Mouse (Mus musculus): ENCODE measurements around the gene Filip1l. TPM values are rescaled to one million over a fixed set of nuclear protein-coding genes. Genes with fewer than 3 reads are reported as not detected.

Gene Filip1l
- polyA plus RNA-seq, 1 experiment from 2014 or later: 13.0 TPM

DNA sequence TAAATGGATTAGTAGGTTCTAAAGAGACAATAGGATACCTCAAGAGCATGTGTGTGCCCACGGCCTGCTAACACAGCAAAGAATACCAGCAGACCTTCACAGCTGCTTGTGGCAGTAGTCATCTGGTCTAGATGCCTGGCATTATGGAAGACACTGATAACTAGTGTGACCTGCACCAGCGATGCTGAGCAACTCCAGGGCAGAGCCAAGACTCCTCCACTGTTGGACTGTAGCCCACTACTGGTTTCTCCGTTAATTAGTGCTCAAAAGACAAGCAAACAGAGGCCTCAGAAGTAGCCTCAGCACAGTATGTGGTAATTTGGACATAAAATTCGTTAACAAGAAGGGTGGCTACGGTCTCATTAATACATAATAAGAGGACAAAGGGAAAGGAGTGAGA, 199.8 kb downstream of the Filip1l start:
- Histone ChIP-seq H3K27me3 (ENCODE audit: control insufficient read depth, insufficient read depth, low read length) (no peaks in the 10 kb centered on the region), H3K36me3 (ENCODE audit: control insufficient read depth, insufficient read depth, low read length) (no peaks in the 10 kb centered on the region), H3K4me3 (ENCODE audit: low read depth, low read length) (no peak overlapping the region), H3K9me3 (ENCODE audit: control insufficient read depth, low read length) (no peaks in the 10 kb centered on the region), H3K9ac (ENCODE audit: low read length) (no peak overlapping the region), H3K4me1 (ENCODE audit: control insufficient read depth, insufficient read depth, low read length) (no peaks in the 10 kb centered on the region), H3K27ac (ENCODE audit: low read depth, low read length) (no peak overlapping the region), H3K4me2 (ENCODE audit: low read depth) (no peak overlapping the region)
- DNase-seq (ENCODE audit: low spot score): no peak
- ATAC-seq (ENCODE audit: insufficient read depth, low FRiP score, low TSS enrichment): no peak
- WGBS: 88% methylated on average over 5 of the region's 5 CpGs

DNA sequence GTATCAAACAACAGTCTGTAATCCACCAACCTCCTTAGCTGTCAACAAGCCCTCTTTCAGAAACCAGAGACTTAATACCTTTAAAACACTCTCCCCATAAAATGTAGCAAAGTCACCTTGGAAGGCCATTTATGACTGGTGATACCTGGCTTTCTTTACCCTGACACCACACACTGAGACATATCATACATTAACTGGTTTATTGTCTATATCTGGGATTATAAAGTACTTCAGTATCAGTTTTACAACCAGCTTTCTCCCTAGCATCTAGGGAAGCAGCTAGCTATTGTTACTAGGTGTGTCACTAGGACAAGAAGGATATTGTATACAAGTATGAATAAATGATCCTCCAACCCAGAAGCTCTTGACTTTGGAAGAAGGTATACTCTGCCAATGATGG, 200.3 kb downstream of the Filip1l start:
- H3K4me1 ChIP-seq (ENCODE audit: control insufficient read depth, insufficient read depth, low read length): no peaks in the 10 kb centered on the region
- H3K27ac ChIP-seq (ENCODE audit: low read depth, low read length): no peak overlapping the region
- no peak overlapping the region for H3K4me3 ChIP-seq (ENCODE audit: low read depth, low read length)
- ATAC-seq (ENCODE audit: insufficient read depth, low FRiP score, low TSS enrichment): no peak
- no peaks in the 10 kb centered on the region for H3K36me3 ChIP-seq (ENCODE audit: control insufficient read depth, insufficient read depth, low read length)
- H3K27me3 ChIP-seq (ENCODE audit: control insufficient read depth, insufficient read depth, low read length): no peaks in the 10 kb centered on the region
- H3K9me3 ChIP-seq (ENCODE audit: control insufficient read depth, low read length): no peaks in the 10 kb centered on the region
- H3K9ac ChIP-seq (ENCODE audit: low read length): no peak overlapping the region
- no peak overlapping the region for H3K4me2 ChIP-seq (ENCODE audit: low read depth)
- DNase-seq (ENCODE audit: low spot score): no peak

DNA sequence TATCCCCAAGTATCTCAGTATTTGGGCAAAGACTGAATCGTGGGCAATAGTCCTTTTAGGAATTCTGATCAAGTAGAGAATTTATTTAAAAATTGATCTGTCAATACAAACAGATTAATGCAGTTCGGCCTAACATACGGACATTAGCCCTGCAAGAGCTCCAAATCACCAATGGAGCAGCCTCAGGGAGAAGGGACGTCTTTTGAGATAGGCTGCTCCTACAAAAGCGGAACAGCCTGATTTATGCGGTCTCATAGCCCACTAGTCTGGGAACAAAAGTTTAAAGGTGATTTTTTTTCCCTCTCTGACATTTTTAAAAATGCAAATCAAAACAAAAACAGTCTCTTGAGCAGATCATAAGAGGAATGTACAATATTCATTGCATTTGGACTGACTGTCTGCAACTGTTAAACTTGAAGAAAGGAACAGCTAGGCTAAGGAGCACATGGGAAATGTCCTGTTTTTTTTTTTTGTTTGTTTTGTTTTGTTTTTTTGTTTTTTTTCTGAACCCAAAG, 202.1 kb downstream of the Filip1l start:
- H3K4me2 ChIP-seq (ENCODE audit: low read depth): no peak overlapping the region
- H3K9ac ChIP-seq (ENCODE audit: low read length): no peak overlapping the region
- ATAC-seq (ENCODE audit: insufficient read depth, low FRiP score, low TSS enrichment) (no peak), DNase-seq (ENCODE audit: low spot score) (no peak)
- no peaks in the 10 kb centered on the region for H3K36me3 ChIP-seq (ENCODE audit: control insufficient read depth, insufficient read depth, low read length)
- no peaks in the 10 kb centered on the region for H3K27me3 ChIP-seq (ENCODE audit: control insufficient read depth, insufficient read depth, low read length)
- no peaks in the 10 kb centered on the region for H3K9me3 ChIP-seq (ENCODE audit: control insufficient read depth, low read length)
- no peak overlapping the region for H3K4me3 ChIP-seq (ENCODE audit: low read depth, low read length)
- no peaks in the 10 kb centered on the region for H3K4me1 ChIP-seq (ENCODE audit: control insufficient read depth, insufficient read depth, low read length)
- no peak overlapping the region for H3K27ac ChIP-seq (ENCODE audit: low read depth, low read length)
- WGBS: 75% methylated on average over 6 of the region's 6 CpGs

DNA sequence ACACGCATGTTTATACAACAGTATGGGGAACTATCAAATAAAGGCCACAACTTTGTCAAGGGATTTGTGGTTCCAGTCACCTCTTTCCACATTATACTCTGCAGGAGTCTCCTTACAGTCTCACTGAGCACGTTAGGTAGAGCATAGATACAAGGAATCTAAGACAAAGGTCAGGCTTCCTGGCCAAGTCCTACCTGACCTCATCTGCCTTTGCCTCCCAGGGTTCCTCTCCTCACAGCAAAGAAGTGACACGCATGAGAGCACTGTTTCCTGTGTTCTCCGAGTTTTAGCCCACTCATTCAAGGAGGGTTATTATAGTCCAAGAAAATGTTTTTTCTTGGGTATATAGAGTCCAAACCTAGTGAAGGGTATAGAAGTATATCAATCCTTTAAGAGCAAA, 202.8 kb downstream of the Filip1l start:
- ATAC-seq (ENCODE audit: insufficient read depth, low FRiP score, low TSS enrichment) (no peak), DNase-seq (ENCODE audit: low spot score) (no peak)
- no peaks in the 10 kb centered on the region for H3K27me3 ChIP-seq (ENCODE audit: control insufficient read depth, insufficient read depth, low read length)
- H3K9ac ChIP-seq (ENCODE audit: low read length): no peak overlapping the region
- H3K4me3 ChIP-seq (ENCODE audit: low read depth, low read length): no peak overlapping the region
- no peaks in the 10 kb centered on the region for H3K36me3 ChIP-seq (ENCODE audit: control insufficient read depth, insufficient read depth, low read length)
- 71% methylated on average over 4 of the region's 4 CpGs for WGBS
- no peak overlapping the region for H3K27ac ChIP-seq (ENCODE audit: low read depth, low read length)
- no peak overlapping the region for H3K4me2 ChIP-seq (ENCODE audit: low read depth)
- H3K9me3 ChIP-seq (ENCODE audit: control insufficient read depth, low read length): no peaks in the 10 kb centered on the region
- no peaks in the 10 kb centered on the region for H3K4me1 ChIP-seq (ENCODE audit: control insufficient read depth, insufficient read depth, low read length)

DNA sequence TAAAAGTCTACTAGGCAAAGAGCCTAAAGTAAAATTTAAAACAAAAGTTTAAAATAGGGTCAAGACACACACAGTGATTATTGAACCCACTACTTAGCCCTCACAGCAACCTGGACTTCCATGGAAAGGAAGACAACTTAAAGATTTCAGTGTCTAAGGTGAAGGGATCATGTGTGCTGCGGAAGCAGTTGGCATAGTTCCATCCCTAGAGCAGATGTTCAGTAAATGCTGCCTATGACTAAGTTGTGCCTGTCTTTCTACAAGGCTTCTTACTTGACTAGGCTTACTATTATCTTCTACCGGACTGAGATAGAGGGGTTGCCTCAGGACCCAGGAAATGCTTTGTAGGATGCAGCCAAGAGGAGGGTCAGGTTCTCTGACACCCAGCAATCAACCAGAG, 203.4 kb downstream of the Filip1l start:
- no peak overlapping the region for H3K4me3 ChIP-seq (ENCODE audit: low read depth, low read length)
- 93% methylated on average over 2 of the region's 2 CpGs for WGBS
- no peaks in the 10 kb centered on the region for H3K27me3 ChIP-seq (ENCODE audit: control insufficient read depth, insufficient read depth, low read length)
- ATAC-seq (ENCODE audit: insufficient read depth, low FRiP score, low TSS enrichment): no peak
- H3K36me3 ChIP-seq (ENCODE audit: control insufficient read depth, insufficient read depth, low read length): no peaks in the 10 kb centered on the region
- no peak overlapping the region for H3K9ac ChIP-seq (ENCODE audit: low read length)
- DNase-seq (ENCODE audit: low spot score): no peak
- H3K4me1 ChIP-seq (ENCODE audit: control insufficient read depth, insufficient read depth, low read length): no peaks in the 10 kb centered on the region
- no peaks in the 10 kb centered on the region for H3K9me3 ChIP-seq (ENCODE audit: control insufficient read depth, low read length)
- no peak overlapping the region for H3K4me2 ChIP-seq (ENCODE audit: low read depth)
- H3K27ac ChIP-seq (ENCODE audit: low read depth, low read length): no peak overlapping the region

DNA sequence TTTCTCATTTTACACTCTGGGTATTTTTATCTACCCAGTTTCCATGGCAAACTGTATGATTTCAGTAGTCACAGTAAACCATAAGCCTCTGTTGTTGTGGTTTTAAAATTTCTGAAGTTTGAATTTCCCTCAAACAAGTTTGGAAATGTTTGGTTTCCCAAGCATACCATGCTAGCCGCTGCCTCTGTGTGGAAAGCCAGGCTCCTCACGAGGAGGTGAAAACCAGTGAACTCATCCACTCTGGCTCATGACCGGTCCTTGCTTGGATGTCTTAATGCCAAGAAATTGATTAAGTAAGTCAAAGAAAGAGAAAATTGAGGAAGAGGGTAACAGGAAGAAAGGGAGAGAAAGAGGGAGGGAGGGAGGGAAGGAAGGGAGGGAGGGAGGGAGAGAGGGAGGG, 205.4 kb downstream of the Filip1l start:
- WGBS: 93% methylated on average over 3 of the region's 3 CpGs
- ATAC-seq (ENCODE audit: insufficient read depth, low FRiP score, low TSS enrichment): no peak
- no peaks in the 10 kb centered on the region for H3K27me3 ChIP-seq (ENCODE audit: control insufficient read depth, insufficient read depth, low read length)
- H3K27ac ChIP-seq (ENCODE audit: low read depth, low read length): no peak overlapping the region
- no peaks in the 10 kb centered on the region for H3K36me3 ChIP-seq (ENCODE audit: control insufficient read depth, insufficient read depth, low read length)
- no peak overlapping the region for H3K9ac ChIP-seq (ENCODE audit: low read length)
- no peaks in the 10 kb centered on the region for H3K9me3 ChIP-seq (ENCODE audit: control insufficient read depth, low read length)
- no peaks in the 10 kb centered on the region for H3K4me1 ChIP-seq (ENCODE audit: control insufficient read depth, insufficient read depth, low read length)
- H3K4me2 ChIP-seq (ENCODE audit: low read depth): no peak overlapping the region
- no peak overlapping the region for H3K4me3 ChIP-seq (ENCODE audit: low read depth, low read length)
- no peak for DNase-seq (ENCODE audit: low spot score)

DNA sequence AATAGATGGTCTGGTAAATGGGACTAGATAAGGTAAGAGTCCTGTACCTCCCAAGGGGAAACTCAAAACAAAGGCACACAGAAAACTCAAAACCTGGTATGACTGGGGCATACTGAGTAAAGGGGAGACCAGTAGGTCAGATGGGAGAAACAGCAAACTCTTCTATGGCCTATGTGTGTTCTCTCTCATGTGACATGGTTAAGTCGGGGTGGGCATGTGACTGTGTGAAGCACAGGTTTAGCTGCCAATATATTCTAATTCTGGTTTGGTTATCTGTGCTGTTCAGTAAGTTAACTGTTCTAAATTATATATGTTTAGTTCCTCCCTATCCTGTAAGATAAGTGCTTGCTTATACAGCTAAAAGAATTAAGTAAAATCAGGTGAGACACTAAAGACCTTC, 207.3 kb downstream of the Filip1l start:
- Histone ChIP-seq H3K9ac (ENCODE audit: low read length) (no peak overlapping the region), H3K27ac (ENCODE audit: low read depth, low read length) (no peak overlapping the region), H3K4me2 (ENCODE audit: low read depth) (no peak overlapping the region), H3K9me3 (ENCODE audit: control insufficient read depth, low read length) (no peaks in the 10 kb centered on the region), H3K27me3 (ENCODE audit: control insufficient read depth, insufficient read depth, low read length) (no peaks in the 10 kb centered on the region), H3K4me3 (ENCODE audit: low read depth, low read length) (no peak overlapping the region), H3K36me3 (ENCODE audit: control insufficient read depth, insufficient read depth, low read length) (no peaks in the 10 kb centered on the region), H3K4me1 (ENCODE audit: control insufficient read depth, insufficient read depth, low read length) (no peaks in the 10 kb centered on the region)
- 96% methylated on average over 1 of the region's 1 CpGs for WGBS
- ATAC-seq (ENCODE audit: insufficient read depth, low FRiP score, low TSS enrichment): no peak
- no peak for DNase-seq (ENCODE audit: low spot score)

DNA sequence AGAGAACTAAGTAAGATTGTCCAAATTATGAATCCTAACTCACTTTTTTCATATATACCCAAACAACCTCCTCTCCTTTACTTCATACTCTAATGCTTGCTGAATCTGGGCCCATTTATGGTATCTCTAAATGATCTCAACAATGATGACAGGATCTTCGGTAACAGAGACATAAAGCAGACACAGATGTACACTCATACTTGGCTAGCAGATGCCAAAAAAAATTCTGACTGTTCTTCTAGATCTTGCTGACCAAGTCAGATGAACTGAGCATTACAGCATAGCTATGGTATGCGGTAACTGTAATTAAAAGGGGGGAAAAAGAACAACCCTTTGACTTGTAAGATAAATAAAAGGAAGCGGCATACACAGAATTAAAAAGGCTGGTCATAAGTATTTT, 210.6 kb downstream of the Filip1l start:
- no peak overlapping the region for H3K4me2 ChIP-seq (ENCODE audit: low read depth)
- no peak overlapping the region for H3K27ac ChIP-seq (ENCODE audit: low read depth, low read length)
- no peaks in the 10 kb centered on the region for H3K4me1 ChIP-seq (ENCODE audit: control insufficient read depth, insufficient read depth, low read length)
- no peak overlapping the region for H3K9ac ChIP-seq (ENCODE audit: low read length)
- H3K27me3 ChIP-seq (ENCODE audit: control insufficient read depth, insufficient read depth, low read length): no peaks in the 10 kb centered on the region
- no peak for ATAC-seq (ENCODE audit: insufficient read depth, low FRiP score, low TSS enrichment)
- no peak for DNase-seq (ENCODE audit: low spot score)
- H3K9me3 ChIP-seq (ENCODE audit: control insufficient read depth, low read length): no peaks in the 10 kb centered on the region
- H3K4me3 ChIP-seq (ENCODE audit: low read depth, low read length): no peak overlapping the region
- WGBS: 94% methylated on average over 3 of the region's 3 CpGs
- H3K36me3 ChIP-seq (ENCODE audit: control insufficient read depth, insufficient read depth, low read length): no peaks in the 10 kb centered on the region

DNA sequence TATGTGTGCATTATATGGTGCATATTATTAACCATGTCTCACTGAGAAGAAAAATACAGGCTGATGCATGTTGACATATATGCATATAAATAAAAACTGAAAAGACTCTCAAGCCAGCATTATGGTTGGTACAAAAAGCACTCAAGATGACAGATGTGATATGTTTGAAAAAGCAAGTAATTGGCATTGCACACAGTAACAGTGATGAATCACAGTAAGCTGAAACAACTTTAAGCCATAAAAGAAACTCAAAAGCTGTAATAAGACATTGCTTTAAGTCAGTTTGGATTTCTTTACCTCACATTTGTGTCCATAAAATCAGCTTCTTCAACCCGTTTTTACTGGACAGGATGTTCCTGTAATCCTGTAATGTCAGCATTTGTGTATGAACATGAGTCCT, 211.9 kb downstream of the Filip1l start:
- no peak for ATAC-seq (ENCODE audit: insufficient read depth, low FRiP score, low TSS enrichment)
- 85% methylated on average over 1 of the region's 1 CpGs for WGBS

More for the DNA sequence above, 211.9 kb downstream of the Filip1l start:
- DNase-seq (ENCODE audit: low spot score): no peak
- no peak overlapping the region for H3K4me2 ChIP-seq (ENCODE audit: low read depth)
- no peaks in the 10 kb centered on the region for H3K9me3 ChIP-seq (ENCODE audit: control insufficient read depth, low read length)
- H3K36me3 ChIP-seq (ENCODE audit: control insufficient read depth, insufficient read depth, low read length): no peaks in the 10 kb centered on the region
- H3K9ac ChIP-seq (ENCODE audit: low read length): no peak overlapping the region
- H3K4me1 ChIP-seq (ENCODE audit: control insufficient read depth, insufficient read depth, low read length): no peaks in the 10 kb centered on the region
- H3K27ac ChIP-seq (ENCODE audit: low read depth, low read length): no peak overlapping the region
- H3K27me3 ChIP-seq (ENCODE audit: control insufficient read depth, insufficient read depth, low read length): no peaks in the 10 kb centered on the region
- no peak overlapping the region for H3K4me3 ChIP-seq (ENCODE audit: low read depth, low read length)

Measured in neural tube, embryonic 11.5 days (tissue).